Mouse (Mus musculus): Measurements from ENCODE around the gene Ppm1h.

- no peak for TF ChIP-seq NRF1 (IDR thresholded peaks at IDR 0.05; ENCODE audit: low read depth, low read length)
- no peak for TF ChIP-seq POLR2A (IDR thresholded peaks at IDR 0.05; ENCODE audit: low read depth, low read length)
- no peak for TF ChIP-seq USF2 (conservative IDR thresholded peaks at IDR 0.05; ENCODE audit: low read depth, low read length)
- TF ChIP-seq HCFC1 (IDR thresholded peaks at IDR 0.05; ENCODE audit: low read depth, low read length), result no peak
- TF ChIP-seq ZMIZ1 (IDR thresholded peaks at IDR 0.05; ENCODE audit: low read depth, low read length), result no peak
- TF ChIP-seq EP300 (IDR thresholded peaks at IDR 0.05; ENCODE audit: low read length), result no peak
- TF ChIP-seq SIN3A (IDR thresholded peaks at IDR 0.05; ENCODE audit: low read length), result no peak
- TF ChIP-seq CTCF (conservative IDR thresholded peaks at IDR 0.05 in 1 of 2, IDR thresholded peaks at IDR 0.05 in 1 of 2; ENCODE audit: low read depth in 2 of 2, low read length in 2 of 2), result no peak
- no peak for TF ChIP-seq ZNF384 (IDR thresholded peaks at IDR 0.05; ENCODE audit: low read depth, low read length)
- no peak for TF ChIP-seq TCF12 (IDR thresholded peaks at IDR 0.05; ENCODE audit: low read depth, low read length)
Measured at GRCm38 (mm10) chr10:122982909-122983578, 304.5 kb downstream of the Ppm1h start.
